Mouse (Mus musculus) ES-Bruce4 (cell line): ENCODE results near the gene Zfp626. TPM values are rescaled to one million over a fixed set of nuclear protein-coding genes. Genes with fewer than 3 reads are reported as not detected.
"Not testable (repeated sequence)": the region's sequence is repeated elsewhere in the genome, so short reads cannot be mapped to it uniquely, and the experiment has no call there.

Source experiments
- H3K27ac ChIP-seq: 2 replicates; pipeline ENCODE4 v1.5.1; 2012; ENCODE audit warnings: low read length, inconsistent platforms; ENCODE audit not compliant: insufficient read depth
- H3K27me3 ChIP-seq: 2 replicates; pipeline ENCODE4 v1.6.1; 2012; ENCODE audit warnings: mild to moderate bottlenecking, low read length, inconsistent platforms; ENCODE audit not compliant: control insufficient read depth, poor library complexity, insufficient read depth, severe bottlenecking
- H3K36me3 ChIP-seq: 2 replicates; pipeline ENCODE4 v1.6.1; 2012; ENCODE audit warnings: inconsistent platforms, mild to moderate bottlenecking, low read length, moderate library complexity; ENCODE audit not compliant: control insufficient read depth, poor library complexity, insufficient read depth, severe bottlenecking
- H3K4me1 ChIP-seq: one replicate; pipeline ENCODE4 v1.8.1; 2011; ENCODE audit warnings: low read length; ENCODE audit not compliant: control insufficient read depth, insufficient read depth
- H3K4me3 ChIP-seq: 2 replicates; pipeline ENCODE4 v1.5.1; 2011; ENCODE audit warnings: low read depth, mild to moderate bottlenecking, low read length
- H3K9ac ChIP-seq: 2 replicates; pipeline ENCODE4 v1.6.1; 2012; ENCODE audit warnings: low read depth, mild to moderate bottlenecking, inconsistent platforms; ENCODE audit not compliant: poor library complexity, severe bottlenecking
- H3K9me3 ChIP-seq: replicated peaks from 2 replicates; pipeline ENCODE4 v1.6.1; 2012; ENCODE audit warnings: mild to moderate bottlenecking, low read length, inconsistent platforms; ENCODE audit not compliant: control insufficient read depth, poor library complexity, insufficient read depth, severe bottlenecking
- CTCF ChIP-seq: IDR thresholded peaks from one replicate; pipeline ENCODE4 v1.8.1; 2011; ENCODE audit warnings: low read depth, low read length
- EP300 ChIP-seq: IDR thresholded peaks from 2 replicates; pipeline ENCODE4 v1.6.1; 2011; ENCODE audit warnings: low read depth, low read length; ENCODE audit not compliant: insufficient read depth
- POLR2A ChIP-seq: IDR thresholded peaks from one replicate; pipeline ENCODE4 v1.8.1; 2011; ENCODE audit warnings: low read length; ENCODE audit not compliant: insufficient read depth
- polyA plus RNA-seq: library from polyadenylated mRNA; stranded (reverse); fragments of >200 nt; gene quantifications from 2 replicates; pipeline ENCODE4 v1.2.4, GENCODE M21; 2011; ENCODE audit warnings: low read depth; ENCODE audit not compliant: missing spikeins, insufficient read depth, insufficient read length

Gene Zfp626
- 7.3 and 9.3 TPM in 2 replicates for polyA plus RNA-seq

DNA sequence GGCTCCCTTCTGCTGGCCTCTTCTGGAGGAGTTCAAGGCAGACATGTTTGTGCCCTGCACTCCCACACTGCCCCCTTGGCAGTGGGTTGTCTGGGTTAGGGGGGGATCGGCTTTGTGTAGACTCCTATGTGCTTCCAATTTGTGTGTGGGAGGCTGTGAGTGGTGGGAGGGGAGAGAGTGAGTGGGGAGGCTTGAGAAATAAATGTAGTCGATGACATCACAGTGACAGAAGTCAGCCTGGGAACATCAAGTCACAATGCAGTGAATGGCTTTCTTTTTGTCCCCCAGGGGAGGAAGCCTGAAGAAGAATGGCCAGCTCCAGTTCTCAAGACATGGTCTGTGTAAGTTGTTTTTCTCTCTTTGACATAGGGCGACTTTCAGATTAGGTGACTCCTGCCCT lies at the start of gene Zfp626:
TSS of gene Zfp626 (plus strand) at position 301 of the 400 bp plus-strand sequence.
- H3K4me1 ChIP-seq, H3K27ac ChIP-seq, H3K36me3 ChIP-seq, H3K4me3 ChIP-seq, H3K9ac ChIP-seq, H3K9me3 ChIP-seq, H3K27me3 ChIP-seq: not testable (repeated sequence)

DNA sequence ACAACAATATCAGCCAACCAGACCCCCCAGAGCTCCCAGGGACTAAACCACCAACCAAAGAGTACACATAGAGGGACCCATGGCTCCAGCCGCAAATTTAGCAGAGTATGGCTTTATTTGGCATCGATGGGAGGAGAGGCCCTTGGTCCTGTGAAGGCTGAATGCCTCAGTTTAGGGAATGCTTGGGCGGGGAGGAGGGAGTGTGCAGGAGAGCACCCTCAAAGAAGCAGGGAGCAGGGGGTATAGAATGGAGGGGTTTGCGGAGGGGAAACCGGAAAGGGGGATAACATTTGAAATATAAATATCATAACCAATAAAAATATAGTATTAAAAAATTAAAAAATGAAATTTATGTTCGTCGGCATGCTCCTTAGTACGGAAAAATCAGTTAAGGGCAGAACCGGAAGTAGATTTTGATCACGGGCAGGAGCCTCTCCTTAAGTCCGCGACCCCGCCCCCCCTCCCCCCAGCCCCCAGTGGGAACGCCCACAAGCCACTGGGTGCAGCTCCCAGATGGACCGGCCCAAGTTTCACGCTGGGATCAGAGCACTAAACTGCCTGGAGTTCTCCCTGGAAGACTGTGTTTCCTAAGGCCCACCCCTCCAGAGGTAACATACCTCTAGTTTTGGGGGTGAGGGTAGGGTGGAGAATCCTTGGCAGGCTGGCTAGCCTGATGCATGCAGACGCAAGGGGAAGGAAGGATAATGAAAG lies 41.7 kb upstream of the Zfp626 start:
- peaks cover 10% of the 10 kb centered on the region for H3K9me3 ChIP-seq
- peaks cover 4% of the 10 kb centered on the region for H3K4me1 ChIP-seq
- no peaks in the 10 kb centered on the region for H3K36me3 ChIP-seq
- TF ChIP-seq POLR2A (no peak), CTCF (no peak), EP300 (no peak)
- no peak overlapping the region for H3K9ac ChIP-seq
- H3K4me3 ChIP-seq = no peak overlapping the region
- H3K27ac ChIP-seq = no peak overlapping the region
- no peaks in the 10 kb centered on the region for H3K27me3 ChIP-seq

DNA sequence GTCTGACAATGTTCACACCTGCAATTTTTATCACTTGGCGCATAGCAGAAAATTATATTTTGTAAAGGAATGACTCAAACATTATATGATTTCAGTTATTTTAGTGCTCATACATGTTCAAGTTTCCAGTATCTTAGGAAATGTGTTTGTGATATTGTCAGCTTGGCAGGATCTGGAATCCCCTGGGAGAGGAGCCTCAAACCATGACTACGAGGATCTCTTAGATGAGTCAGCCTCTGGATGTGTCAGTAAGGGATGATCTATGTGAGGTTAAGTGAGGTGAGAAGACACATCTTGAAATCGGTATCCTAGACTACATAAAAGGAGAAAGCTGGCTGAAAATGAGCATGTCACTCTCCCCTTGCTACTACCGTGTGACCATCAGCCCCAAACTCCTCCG lies 17.7 kb upstream of the Zfp626 start:
- Histone ChIP-seq H3K27me3 (no peaks in the 10 kb centered on the region), H3K4me1 (no peaks in the 10 kb centered on the region), H3K4me3 (no peak overlapping the region), H3K9me3 (peaks cover 17% of the 10 kb centered on the region), H3K27ac (no peak overlapping the region), H3K36me3 (no peaks in the 10 kb centered on the region), H3K9ac (no peak overlapping the region)
- TF ChIP-seq EP300 = no peak
- no peak for TF ChIP-seq POLR2A
- TF ChIP-seq CTCF = no peak

DNA sequence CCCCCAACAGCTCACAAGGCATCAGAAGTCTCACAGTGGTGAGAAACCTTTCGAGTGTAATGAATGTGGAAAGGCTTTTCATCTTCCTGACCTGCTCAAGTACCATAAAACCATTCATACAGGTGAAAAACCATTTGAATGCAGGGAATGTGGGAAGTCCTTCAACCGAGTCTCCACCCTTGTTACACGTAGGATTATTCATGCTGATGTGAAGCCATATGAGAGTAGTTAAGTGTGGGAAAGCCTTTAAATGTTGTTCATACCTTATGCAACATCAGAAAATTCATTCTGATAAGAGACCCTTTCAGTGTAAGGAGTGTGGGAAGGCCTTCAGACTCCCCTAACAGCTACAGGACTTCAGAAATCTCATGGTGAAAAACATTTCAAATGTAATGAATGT lies 13.1 kb upstream of the Zfp626 start:
- not testable (repeated sequence) for H3K27ac ChIP-seq, H3K9ac ChIP-seq

DNA sequence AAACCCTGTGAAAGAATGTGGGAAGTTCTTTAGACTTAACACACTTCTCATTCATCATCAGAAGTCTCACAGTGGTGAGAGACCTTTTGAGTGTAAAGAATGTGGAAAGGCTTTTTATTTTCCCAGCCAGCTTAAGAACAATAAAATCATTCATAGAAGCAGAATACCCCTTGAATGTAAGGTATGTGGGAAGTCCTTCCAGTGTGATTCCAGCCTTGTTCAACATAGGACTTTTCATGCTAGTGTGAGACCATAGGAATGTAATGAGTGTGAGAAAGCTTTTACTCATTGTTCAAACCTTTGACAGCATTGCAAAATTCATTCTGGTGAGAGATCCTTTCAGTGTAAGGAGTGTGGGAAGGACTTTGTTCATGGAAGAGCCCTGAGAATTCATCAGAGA lies 12.4 kb upstream of the Zfp626 start:
- Histone ChIP-seq H3K4me3 (no peak overlapping the region), H3K27ac (no peak overlapping the region), H3K9me3 (peaks cover 22% of the 10 kb centered on the region), H3K4me1 (no peaks in the 10 kb centered on the region), H3K36me3 (no peaks in the 10 kb centered on the region), H3K27me3 (no peaks in the 10 kb centered on the region), H3K9ac (no peak overlapping the region)
- TF ChIP-seq POLR2A = no peak
- no peak for TF ChIP-seq EP300
- no peak for TF ChIP-seq CTCF

More for the DNA sequence above, 13.1 kb upstream of the Zfp626 start:
- H3K9me3 ChIP-seq = peaks cover 22% of the 10 kb centered on the region
- H3K4me1 ChIP-seq, H3K36me3 ChIP-seq, H3K4me3 ChIP-seq, H3K27me3 ChIP-seq: not testable (repeated sequence)

DNA sequence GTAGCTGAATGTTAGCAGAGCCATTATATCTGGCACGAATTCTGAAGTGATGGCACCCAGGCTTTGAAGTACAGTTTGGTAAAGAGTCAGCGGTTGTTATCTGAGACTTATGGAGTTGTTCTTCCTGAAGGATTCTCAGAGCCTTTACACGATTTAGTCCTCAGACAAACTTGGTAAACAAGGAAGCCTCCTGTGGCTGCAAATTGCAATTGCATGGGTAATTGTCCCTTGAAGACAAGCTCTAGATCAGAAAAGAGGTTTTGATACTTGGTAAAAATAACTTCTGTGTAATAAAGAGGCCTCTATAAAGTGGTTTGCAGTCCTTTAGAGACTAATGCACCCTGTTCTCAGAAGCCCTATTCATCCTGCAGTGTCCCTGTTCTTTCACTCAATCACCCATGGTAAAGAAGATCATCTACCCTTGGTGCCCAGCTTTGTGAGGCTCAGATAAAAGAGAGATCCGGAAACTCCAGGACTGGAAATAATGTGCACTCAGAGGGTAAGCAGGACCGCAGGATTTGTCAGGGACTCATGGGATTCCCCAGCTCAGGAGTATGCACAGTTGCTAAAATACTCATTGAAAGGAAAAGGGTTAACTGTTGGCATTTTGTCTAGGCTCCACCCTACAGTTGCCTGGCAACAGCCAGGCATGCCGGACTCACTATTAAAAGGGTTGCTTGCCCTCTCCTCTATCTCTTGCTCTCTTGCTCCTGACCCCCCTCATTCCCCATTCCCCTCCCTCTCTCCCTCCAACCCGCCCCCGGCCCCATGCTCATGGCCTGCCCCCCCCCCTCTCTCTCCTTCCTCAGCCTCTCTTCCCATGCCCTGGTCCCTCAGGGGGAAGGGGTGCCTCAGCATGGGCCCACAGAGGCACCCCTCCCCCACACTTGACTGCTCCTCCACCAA lies 8.8 kb upstream of the Zfp626 start:
- no peaks in the 10 kb centered on the region for H3K27me3 ChIP-seq
- no peak overlapping the region for H3K4me3 ChIP-seq
- H3K9me3 ChIP-seq = peaks cover 20% of the 10 kb centered on the region
- H3K4me1 ChIP-seq = no peaks in the 10 kb centered on the region
- no peak overlapping the region for H3K27ac ChIP-seq
- H3K36me3 ChIP-seq = no peaks in the 10 kb centered on the region
- TF ChIP-seq EP300 (no peak), CTCF (no peak), POLR2A (no peak)
- H3K9ac ChIP-seq = no peak overlapping the region
